Mouse (Mus musculus): Measurements from ENCODE around the gene Rnasel.

Rnasel gene

DNA sequence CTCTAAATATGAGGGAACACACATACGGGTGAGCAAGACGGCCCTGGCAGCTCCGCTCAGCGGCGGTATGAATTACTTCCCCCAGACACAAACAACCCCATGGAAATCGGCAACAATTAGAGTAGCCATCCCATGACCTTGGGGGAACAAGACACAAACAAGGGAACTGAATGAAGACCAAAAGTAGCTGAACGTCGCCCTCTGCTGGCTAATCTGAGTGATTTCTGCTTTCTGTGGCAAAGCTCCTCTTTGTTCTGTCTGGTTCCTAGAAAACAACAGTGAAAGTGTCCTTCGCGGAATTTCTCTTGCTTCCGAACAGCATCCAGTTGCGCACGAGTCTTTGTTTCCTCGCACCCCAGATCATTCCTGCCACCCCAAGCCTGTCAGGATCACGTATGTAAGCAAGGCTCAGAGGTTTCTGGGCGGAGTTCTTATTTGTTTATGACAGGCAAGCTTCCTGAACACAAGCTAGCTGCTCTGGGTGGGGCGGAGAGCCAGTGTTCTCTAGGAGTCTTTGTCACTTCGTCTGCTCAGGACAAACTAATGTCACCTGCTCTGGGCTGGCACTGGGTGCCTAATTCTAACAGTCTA, at the start of gene Rnasel:
Gene Rnasel (plus strand): TSS at position 216 of the 591 bp plus-strand sequence.
- DNase-seq (ENCODE audit: low read depth, low spot score) = peak; percentile 92

DNA sequence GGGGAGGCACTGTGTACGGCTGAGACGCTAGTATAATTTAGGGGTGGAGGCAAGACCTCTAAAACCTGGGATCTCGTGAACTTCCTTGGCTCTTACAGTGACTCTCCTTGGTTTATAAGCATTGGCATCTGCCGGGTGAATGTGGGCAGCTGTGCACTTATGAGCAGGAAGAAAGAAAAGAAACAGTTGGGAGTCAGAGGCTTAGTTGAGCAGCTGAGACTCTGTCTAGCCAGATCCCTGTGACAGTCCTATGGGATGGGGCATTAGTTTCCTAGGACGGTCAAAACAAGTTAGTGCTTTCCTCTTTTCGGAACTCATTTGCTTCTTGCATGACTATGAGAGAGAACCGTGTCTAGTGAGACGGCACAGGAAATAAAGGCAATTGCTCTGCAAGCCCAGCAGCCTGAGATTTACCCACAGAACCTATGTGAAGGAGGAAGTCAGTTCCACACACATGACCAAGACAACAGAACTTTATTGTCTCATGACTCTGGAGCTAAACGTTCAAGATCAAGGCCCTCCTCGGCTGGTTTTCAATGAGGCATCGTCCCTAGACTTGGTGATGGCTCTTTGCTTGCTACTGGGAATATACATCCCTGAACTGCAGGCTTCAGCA, 48.7 kb upstream of the Rnasel start:
- DNase-seq (ENCODE audit: low read depth, low spot score) = no peak

DNA sequence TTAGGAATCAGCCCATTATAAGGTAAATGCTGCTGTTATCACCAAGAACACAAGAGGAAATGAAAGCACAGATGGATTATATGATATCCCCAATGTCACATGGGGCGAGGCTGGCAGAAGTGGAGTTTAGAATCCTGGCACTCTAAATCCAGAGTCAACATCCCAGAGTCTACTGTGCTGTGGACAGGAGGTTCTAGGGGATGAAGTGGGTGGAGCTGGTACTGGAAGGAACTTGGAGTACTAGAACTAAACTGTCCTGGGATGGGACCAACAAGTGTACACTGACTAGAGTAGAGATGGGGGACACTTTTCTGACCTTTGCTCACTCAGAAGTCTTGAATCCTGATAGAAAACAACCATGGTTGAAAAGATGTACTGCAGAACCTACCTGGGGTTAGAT, 47.8 kb upstream of the Rnasel start:
- no peak for DNase-seq (ENCODE audit: low read depth, low spot score)

DNA sequence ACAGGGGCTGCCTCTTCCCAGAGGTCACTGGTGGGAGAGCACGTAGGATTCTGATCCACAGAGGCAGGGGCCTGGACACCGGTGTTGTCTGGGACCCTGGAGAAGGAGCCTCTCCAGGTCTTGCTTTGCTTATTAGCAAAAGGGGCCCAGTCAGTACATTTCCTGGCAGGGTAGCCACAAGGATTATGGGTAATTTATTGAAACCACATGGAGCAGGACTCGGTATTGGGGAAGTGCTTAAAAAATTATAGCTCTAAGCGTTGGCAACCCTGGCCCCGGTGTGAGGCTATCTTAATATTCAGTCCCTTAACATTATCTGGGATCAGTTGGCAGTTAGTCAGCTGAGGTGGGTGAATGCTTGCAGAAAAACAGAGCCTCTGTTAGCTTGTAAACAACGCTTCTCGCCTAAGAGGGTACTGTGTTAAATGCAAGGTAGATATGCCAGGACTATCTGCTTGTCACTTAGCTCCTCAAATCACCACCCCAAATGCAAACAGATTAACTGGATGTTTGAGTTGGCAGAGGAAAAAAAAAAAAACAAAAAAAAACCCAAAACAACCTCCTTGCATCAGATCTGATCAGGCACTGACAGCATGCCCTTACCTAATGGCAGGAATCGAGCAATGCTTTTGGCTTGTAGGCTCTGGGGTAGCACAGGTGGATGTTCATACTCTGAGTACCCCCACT, 46.9 kb upstream of the Rnasel start:
- no peak for DNase-seq (ENCODE audit: low read depth, low spot score)

DNA sequence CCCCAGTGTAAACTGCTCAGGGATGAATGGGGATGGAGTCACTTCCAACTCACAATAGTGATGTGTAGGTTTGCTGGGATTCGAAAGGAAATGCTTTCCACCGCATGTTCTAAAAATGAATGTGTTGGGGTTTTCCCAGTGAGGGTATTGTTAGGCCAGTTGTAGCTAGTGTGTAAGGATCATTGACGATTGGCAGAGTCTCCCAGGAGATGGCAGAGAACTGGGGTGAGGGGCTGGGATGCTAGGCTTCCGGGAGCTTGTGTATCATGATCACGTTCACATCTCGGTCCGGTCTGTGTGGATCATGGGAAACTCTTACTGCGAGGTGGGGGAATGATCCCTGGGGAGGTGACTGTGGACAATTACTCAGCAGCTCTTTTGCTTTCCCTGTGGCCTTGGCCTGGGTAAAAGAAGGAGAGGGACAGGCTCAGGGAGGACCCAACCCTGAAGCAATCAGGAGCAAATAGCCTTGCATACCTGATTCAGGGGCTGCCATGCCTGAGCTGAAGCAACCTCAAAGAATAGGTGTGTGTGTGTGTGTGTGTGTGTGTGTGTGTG, 46.3 kb upstream of the Rnasel start:
- DNase-seq (ENCODE audit: low read depth, low spot score) = no peak

DNA sequence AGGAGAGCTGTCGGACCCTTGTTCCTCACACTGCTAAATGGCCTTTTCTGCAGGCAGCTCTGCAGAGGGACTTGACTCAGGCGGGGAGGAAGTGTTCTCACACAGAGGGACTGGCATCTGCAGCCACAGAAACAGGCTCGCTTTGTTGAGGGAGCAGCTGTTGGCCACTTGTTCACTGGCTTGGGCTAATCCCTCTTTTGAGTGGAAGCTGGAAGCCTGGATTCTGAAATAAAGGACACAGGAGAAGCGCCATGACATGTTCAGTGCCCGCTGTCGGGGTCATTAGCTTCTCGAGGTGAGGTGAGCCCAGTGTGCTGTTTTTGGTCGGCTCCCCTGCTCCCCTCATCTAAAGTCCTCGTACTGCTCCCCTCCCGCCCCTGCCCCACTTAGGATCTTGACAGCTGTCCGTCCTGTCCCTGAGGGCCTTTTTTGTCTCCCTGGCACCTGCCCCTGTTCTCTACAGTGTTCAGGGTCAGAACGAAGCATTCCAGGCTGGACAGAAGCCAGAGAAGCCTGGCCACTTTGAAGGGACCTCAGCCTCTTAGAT, 45.7 kb upstream of the Rnasel start:
- DNase-seq (ENCODE audit: low read depth, low spot score) = no peak

DNA sequence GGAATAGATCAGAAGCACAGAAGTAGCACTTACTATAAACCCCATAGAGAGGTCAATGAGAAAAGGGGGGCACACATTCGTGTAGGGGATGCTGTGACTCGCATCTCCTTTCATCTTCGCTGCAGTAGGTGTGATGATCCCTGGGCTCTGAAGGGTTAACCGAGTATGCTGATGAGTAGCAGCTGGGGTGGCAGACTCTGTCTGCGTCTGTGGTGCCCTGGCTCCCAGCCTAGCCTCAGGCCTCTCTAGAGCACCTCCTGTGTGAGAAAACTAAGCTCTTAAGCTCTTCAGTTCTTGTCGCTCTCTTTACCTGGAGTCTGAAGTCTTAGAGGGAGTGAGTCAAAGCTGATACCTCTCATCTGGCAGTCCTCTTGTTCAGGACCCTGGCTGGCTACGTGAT, 45.1 kb upstream of the Rnasel start:
- DNase-seq (ENCODE audit: low read depth, low spot score) = no peak

DNA sequence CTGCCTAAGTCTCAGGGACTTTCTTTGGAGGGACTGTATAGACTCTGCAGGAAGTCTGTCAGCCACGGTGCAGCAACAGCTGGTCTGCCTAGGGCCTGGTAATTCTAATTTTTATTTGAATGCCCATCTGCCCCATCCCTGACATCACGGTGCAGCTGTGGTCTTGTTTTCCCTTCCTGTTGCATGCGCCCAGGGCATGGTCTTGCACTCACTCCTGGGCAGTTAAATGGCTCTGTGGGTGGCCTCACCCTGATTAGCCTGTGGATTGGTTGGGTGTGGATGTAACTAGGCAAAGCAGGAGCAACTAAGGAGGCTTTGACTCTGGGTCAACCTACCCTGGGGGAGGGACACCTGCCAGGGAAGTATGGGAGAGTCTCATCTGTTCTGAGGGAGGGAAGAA, 44.2 kb upstream of the Rnasel start:
- DNase-seq (ENCODE audit: low read depth, low spot score) = no peak

DNA sequence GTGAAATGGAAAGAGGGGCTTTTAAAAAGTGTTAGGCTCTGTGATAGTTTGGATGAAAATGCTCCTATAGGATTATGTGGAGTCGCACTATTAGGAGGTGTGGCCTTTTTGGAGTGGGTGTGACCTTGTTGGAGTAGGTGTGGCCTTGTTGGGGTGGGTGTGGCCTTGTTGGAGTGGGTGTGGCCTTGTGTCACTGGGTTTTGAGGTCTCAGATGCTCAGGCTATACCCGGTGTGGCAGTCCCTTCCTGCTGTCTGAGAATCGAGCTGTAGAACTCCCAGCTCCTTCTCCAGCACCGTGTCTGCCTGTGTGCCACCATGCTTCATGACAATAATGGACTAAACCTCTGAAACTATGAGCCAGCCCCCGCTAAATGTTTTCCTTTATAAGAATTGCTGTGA, 40.6 kb upstream of the Rnasel start:
- DNase-seq (ENCODE audit: low read depth, low spot score) = no peak

DNA sequence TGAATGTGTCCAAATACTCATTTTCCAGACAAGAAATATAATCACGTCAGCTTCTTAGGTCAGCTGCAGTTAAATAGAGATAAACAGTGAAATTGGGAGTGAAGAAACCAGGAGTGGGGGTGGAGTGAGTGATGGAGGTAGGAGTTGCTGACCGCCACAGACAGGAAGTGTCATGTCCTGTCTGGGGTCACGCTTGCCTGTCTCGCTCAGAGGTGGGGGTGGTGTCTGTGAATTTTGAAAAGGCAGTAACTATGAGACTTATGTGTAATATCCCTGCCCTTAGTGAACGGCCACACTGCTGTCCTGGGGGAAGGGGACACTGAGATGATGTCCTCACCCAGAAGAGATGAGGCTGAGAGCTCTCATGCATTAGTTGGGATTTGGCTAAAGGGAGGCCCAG, 39.8 kb upstream of the Rnasel start:
- no peak for DNase-seq (ENCODE audit: low read depth, low spot score)

DNA sequence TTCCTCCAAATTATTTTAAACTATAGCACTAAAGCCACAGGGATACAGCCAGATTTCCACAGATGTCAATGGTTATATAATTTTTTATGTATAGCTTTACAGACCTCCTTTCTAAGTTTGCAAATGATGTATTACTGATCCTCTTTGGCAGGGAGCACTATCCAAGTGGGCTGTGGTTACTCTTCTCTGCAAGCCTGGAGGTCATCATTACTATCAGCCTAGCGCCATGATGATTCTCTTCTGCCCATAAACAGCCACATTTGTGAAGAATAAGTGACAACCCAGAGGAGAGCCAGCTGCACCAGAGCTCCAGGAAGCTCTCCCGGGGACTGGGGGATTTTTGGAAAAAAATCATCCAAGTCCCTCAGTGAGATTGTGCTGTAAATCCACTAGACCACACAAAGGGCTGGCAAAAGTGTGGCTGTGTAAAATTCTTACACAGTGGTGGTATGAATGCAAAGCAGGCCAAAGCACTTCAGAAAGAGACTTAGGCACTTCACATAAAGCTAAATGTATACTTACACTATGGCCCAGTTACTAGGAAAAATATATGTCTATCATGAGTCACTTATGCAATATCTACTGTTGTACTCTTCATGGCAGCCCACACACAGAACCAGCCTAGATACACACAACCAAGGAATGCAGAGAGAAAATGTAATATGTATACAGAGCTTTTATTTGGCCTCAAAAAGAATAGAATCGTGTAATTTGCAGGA, 37.5 kb upstream of the Rnasel start:
- DNase-seq (ENCODE audit: low read depth, low spot score) = no peak

DNA sequence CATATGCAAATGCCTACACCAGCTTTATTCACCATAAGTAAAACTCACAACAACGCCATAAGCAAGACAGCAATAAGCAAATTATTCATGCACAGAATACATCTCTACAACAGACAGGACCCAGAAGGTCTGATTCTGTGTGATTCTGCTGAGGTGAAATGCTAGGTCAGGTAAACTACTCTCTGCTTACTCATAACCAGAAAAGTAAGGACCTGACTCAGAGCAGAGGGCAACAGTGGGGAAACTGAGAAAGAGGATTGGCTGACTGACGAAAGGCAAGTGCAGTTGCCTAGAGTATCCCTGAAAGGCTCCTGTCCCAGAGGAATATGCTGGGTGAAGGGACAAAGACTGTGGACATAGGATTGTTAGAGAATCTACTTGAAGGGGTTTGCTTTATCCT, 36.6 kb upstream of the Rnasel start:
- no peak for DNase-seq (ENCODE audit: low read depth, low spot score)

DNA sequence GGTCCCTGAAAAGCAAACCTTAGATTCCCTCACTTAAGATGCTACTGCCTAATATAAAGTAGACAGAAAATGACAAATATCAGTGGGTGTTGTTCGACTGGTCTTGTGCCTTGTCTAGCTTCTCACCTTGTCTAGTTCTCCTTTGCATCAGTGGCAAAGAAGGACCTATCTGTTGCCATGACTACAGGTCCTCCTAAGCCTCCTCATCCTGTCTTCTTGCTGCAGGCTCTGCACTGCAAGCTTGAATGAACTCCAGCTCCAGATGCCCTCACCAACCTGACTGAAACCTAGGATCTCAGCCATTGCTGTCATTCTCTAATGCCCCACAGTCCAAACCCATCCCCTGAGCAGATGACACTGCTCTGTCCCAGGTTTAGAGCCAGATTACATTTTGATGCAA, 31.2 kb upstream of the Rnasel start:
- DNase-seq (ENCODE audit: low read depth, low spot score) = no peak

DNA sequence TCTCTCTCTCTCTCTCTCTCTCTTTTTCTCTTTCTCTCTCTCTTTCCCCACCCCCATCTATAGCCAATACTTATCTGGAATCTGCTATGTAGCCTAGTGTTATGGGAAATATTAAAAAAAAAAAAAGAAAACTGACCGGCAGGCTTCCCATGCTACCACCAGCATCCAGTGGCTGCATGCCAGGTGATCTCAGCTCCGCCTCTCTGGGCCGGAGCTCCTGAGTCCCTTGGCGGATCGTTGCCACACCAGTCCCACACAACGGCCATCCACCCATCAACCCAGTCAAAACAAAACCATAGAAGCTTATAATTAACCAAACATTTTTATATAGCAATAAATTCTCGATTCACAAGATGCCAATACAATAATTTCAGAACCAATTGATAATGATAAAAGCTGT, 28.3 kb upstream of the Rnasel start:
- DNase-seq (ENCODE audit: low read depth, low spot score) = no peak

DNA sequence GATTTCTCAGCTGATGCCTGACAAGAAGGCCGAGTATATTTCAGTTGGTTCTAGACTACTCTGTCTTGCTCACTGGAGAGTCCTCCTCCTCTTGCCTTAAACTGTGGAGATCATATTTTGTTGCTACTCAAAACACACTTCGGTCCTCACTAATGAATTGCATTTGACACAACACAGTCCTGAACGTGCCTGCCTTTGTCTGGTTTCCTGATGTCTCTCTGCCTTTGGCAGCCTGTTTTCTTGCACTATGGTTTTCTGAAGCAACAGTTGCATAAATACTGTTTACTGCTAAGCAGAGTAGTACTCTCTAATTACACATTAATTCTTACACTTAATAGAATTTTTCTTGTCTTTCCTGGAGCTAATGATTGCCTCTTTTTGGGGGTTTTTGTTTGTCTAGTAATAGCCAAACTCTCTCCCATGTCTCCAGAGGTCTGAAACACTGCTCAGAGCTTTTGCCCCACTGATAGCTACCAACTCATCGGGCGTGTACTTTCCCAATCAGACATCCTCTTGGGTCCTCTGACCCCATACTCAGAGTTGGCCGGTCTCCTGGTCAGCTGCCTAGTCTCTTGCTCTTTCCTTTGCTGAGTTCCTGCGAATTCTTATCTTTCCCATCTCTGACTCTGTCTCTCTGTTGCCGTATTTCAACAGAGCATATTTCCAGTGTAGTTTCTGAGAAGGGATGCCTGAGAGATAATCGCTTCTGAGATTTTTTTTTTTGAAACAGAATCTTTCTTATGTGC, 27.5 kb upstream of the Rnasel start:
- no peak for DNase-seq (ENCODE audit: low read depth, low spot score)

DNA sequence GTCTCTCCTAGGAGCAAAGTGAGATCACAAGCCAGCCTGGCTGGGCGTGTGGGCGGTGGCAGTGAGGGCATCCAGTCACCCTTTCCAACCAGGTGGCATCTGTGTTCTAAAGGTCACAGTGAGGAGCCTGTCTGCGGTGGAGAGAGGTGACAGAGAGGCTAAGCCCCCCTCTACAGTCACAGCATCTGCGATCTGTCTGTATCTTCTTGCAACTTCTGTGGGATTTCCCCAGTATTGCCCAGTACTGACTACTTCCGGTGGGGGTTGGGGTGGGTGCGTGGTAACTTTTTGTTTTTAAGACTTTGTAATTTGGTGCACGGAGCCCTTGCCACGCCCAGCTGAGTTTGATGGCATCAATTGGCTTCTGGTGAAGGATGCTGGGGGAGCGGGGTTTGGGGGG, 25.8 kb upstream of the Rnasel start:
- DNase-seq (ENCODE audit: low read depth, low spot score) = no peak

DNA sequence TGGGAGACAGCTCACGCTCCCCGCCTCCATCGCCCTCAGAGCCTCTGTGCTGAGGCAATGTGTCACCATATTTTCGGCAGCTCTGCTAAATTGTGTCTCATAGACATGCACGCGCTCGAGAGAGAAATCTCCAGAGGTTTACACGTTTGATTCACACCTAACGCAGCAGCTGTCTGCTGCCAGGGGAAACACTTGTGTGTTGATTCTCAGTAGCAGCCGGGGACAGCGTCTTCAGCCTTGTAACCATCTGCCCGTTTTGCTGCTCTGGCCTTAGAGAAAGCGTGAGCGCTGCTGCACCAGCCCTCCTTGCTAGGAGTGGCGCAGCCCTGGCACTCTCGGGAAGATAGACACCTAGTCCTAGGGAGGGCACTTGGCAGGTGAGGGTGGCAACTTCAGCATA, 22.6 kb upstream of the Rnasel start:
- no peak for DNase-seq (ENCODE audit: low read depth, low spot score)

DNA sequence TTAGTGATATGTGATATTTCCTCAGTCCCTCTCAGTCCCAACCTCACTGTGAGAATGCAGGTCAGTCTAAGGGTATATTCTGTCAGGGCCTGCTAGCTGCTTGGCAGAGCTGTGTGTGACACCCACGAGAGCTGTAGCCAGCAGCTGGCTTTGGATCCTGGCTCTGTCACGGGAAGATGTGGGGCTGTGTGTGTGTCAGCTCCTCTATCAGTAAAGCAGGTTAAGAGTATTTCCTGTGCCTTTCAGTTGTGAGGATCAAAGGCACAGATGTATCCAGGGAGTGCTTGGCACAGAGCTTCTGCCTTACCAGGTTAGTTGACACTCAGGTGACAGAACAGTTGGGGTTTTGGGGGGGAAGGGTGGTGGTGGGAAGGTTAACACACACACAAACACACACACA, 19.4 kb upstream of the Rnasel start:
- no peak for DNase-seq (ENCODE audit: low read depth, low spot score)

DNA sequence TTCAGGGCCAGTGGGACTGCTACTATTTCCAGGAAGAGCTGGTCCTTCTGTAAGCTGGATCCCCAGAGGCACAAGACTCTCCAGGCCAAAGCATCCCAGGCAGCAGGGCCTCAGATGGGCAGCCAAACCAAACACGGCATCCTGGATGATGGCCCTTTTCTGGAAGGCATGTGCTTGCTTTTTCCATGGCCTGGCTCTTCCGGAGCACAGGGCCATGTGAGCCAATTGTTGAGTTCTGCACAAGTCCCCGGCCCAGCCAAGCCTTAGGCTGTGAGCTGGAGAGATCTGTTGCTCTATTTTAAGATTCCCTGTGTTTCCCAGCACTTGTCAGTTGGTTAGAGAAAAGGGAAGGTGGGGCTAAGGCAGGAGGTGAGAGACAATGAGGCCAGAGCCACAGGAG, 18.6 kb upstream of the Rnasel start:
- peak; percentile 39 for DNase-seq (ENCODE audit: low read depth, low spot score)

DNA sequence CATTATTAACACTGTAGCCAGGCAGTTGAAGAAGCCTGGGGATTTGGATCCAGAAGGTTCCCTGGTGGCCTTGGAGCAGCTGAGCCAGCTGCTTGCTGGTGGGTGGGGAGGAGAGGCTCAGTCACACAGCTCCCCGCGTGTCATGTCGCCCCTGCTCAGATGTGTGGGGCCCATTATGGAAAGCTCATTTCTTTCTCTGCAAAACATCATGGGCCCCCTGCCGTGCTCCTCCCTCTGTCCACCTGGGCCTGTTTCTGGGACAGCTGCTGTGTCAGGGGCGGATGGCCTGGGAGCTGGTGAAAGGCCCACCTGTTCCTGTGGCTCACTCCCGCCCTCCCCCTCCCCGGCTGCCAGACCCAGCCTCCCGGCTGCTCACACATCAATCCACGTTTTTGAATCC, 16.0 kb upstream of the Rnasel start:
- no peak for DNase-seq (ENCODE audit: low read depth, low spot score)

DNA sequence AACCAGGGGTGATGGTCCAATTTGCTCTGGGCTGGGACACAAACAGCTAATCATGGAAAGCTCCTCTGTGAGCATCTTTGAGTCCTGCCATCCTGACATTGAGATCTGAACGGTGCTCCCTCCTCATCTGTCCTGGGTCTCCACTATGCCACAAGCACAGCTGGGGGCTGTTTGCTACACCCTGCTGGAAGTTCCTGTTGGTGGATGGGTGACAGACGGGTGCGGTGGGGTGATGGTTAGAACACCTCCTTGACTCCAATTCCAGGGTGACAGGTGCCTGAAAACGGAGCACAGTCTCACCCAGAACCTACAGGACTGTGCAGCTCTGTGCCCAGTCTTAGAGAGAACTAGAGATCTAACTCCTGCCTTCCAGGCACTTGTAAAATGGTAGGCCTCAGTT, 14.4 kb upstream of the Rnasel start:
- DNase-seq (ENCODE audit: low read depth, low spot score) = no peak
